Mouse (Mus musculus): Measurements from ENCODE around the gene Tmem223.
"Not testable (repeated sequence)": the region's sequence is repeated elsewhere in the genome, so short reads cannot be mapped to it uniquely, and the experiment has no call there.

Gene Tmem223

GRCm38 (mm10) chr19:8770567-8771270 lies at the start of gene Tmem223:
Tmem223 (plus strand) TSS chr19:8770996.
- peak; percentile 68 for DNase-seq (ENCODE audit: low spot score)

DNA sequence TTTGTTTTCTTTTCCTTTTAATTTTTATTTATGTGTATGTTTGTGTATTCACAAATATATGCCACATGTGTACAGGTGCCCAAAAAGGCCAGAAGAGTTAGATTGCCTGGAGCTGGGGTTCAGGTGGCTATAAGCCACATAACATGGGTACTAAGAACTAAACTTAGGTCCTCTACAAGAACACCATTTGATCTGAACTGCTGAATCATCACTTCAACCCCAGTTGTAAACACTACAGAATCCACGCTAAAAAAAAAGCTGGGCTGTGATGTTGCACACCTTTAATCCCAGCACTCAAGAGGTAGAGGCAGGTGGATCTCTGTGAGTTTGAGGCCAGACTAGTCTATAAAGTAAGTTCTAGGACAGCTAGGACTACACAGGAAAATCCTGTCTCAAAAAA lies 49.4 kb upstream of the Tmem223 start:
- no peak for DNase-seq (ENCODE audit: low spot score)

GRCm38 (mm10) chr19:8722021-8722420 lies 48.8 kb upstream of the Tmem223 start:
- no peak for DNase-seq (ENCODE audit: low spot score)

- no peak for DNase-seq (ENCODE audit: low spot score)
Observed at GRCm38 (mm10) chr19:8722559-8722906, 48.3 kb upstream of the Tmem223 start.

DNA sequence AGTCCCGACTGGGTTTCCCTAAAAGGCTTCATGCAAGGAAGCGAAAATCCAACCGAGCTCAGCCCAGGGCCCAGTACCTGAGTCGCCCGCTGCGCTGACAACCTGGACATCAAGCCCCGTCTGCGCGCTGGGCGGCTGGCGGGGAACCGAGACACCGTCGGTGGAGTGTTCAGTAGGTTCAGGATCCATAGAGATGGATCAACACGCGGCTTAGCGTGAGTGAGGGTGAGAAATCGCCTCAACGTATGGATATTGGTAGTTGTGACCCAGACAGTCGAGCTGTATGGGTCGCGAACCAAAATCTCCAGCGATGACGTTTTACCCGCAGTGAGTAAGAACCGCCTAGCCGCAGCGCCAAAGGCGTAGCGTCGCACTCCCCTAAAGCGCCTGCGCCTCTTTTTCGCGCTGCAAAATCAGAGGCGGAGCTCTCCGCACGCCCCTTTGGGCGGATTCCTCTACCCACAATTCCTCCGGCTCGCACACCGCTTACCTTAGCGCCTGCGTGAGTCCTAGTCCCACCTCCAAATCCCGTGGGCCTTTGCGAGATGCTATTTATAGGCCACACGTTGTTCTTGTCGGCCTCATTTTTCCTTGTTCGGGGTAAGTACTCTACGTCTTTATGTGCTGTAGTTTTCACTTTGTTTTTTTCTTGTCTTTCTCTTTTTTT lies 47.8 kb upstream of the Tmem223 start, which contains the start of gene Slc3a2:
Gene Slc3a2, minus strand, starts transcription at position 463 of the 667 bp plus-strand sequence.
- DNase-seq (ENCODE audit: low spot score) = peak; percentile 87

GRCm38 (mm10) chr19:8723574-8724346 lies 47.0 kb upstream of the Tmem223 start:
- no peak for DNase-seq (ENCODE audit: low spot score)

- no peak for DNase-seq (ENCODE audit: low spot score)
Observed at GRCm38 (mm10) chr19:8724392-8724791, 46.4 kb upstream of the Tmem223 start.

DNA sequence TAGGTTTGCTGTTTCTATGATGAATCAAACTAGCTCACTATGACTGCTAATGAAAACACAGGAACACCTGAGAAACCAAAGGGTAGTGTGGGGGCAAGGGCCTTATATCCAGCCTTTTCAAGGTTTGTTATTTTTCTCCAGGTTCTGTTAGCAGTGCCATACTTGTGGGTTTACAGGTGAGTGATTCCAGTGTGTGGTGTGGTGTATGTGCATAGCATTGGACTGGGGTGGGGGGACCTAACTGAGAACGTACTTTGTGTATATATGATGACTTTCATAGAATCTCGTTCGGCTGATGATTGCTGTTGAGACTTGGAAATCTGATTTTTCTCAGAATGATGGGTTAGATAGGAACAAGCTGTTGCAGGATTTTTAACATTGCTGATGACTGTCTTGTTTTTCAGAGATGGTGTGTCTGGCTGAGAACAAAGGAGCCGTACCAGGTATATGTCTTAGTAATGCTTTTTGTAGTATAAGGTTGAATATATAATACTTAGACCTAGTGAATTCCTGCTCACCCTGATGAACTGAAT lies 45.6 kb upstream of the Tmem223 start:
- no peak for DNase-seq (ENCODE audit: low spot score)

- DNase-seq (ENCODE audit: low spot score) = no peak
Observed at GRCm38 (mm10) chr19:8726609-8727390, 44.0 kb upstream of the Tmem223 start.

- no peak for DNase-seq (ENCODE audit: low spot score)
Observed at GRCm38 (mm10) chr19:8727495-8728114, 43.2 kb upstream of the Tmem223 start.

GRCm38 (mm10) chr19:8728335-8729099 lies 42.3 kb upstream of the Tmem223 start:
- DNase-seq (ENCODE audit: low spot score) = not testable (repeated sequence)

- DNase-seq (ENCODE audit: low spot score) = no peak
Observed at GRCm38 (mm10) chr19:8734334-8734733, 36.5 kb upstream of the Tmem223 start.

GRCm38 (mm10) chr19:8735389-8736159 lies 35.2 kb upstream of the Tmem223 start, which contains the start of gene Wdr74:
Wdr74 (plus strand) TSS chr19:8735827.
- peak; percentile 93 for DNase-seq (ENCODE audit: low spot score)

- no peak for DNase-seq (ENCODE audit: low spot score)
Observed at GRCm38 (mm10) chr19:8736160-8736467, 34.7 kb upstream of the Tmem223 start.

- no peak for DNase-seq (ENCODE audit: low spot score)
Observed at GRCm38 (mm10) chr19:8738911-8739310, 31.9 kb upstream of the Tmem223 start.

DNA sequence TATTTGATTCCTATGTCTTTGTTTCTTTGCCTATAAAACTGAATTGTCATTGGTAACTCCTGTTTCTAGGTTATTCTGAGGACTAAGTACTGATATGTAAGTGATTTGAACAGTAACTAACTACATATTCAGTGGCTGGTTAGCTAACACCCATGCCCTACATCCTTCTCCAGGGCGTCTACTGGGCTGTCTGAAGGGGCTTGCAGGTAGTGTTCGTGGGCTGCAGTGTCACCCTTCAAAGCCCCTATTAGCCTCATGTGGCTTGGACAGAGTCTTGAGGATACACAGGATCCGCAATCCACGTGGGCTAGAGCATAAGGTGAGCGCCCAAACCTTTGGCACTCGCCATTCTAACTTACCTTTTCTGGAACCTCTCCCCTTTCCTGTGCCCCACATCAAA lies 31.1 kb upstream of the Tmem223 start:
- DNase-seq (ENCODE audit: low spot score) = no peak

GRCm38 (mm10) chr19:8740603-8741002 lies 30.2 kb upstream of the Tmem223 start, which contains the start of gene 1700092M07Rik:
1700092M07Rik (plus strand) TSS chr19:8740718.
- no peak for DNase-seq (ENCODE audit: low spot score)

- DNase-seq (ENCODE audit: low spot score) = peak; percentile 85
Observed at GRCm38 (mm10) chr19:8741243-8741869, 29.4 kb upstream of the Tmem223 start, which contains the start of gene Stx5a. Stx5a (plus strand) TSS chr19:8741413.

- no peak for DNase-seq (ENCODE audit: low spot score)
Observed at GRCm38 (mm10) chr19:8742176-8742575, 28.6 kb upstream of the Tmem223 start.
